ENCODE assay signal across 8 mouse cellular contexts in genomic region chr2:24762446-24762960, GRCm38 (mm10). TPM values are rescaled to one million over a fixed set of nuclear protein-coding genes. Genes with fewer than 3 reads are reported as not detected.
DNase-seq lines count a peak whose midpoint lies in the region; ATAC-seq lines count a peak whose summit lies in the region.

No protein-coding gene starts in this region.

- H3K4me3 ChIP-seq in kidney, embryonic 16.5 days (ENCODE audit: low read length): peak overlapping the region; percentile 58
- peak overlapping the region; percentile 91 for H3K4me3 ChIP-seq in forebrain, embryonic 16.5 days (replicated peaks; ENCODE audit: low read length)

- WGBS in kidney, embryonic 16.5 days: under 1% methylated on average over 52 of the region's 52 CpGs
- under 1% methylated on average over 52 of the region's 52 CpGs for WGBS in forebrain, embryonic 16.5 days

- peaks cover 13% of the 10 kb centered on the region for H3K4me1 ChIP-seq in kidney, embryonic 16.5 days (ENCODE audit: insufficient read depth, low read length)
- peaks cover 14% of the 10 kb centered on the region for H3K4me1 ChIP-seq in forebrain, embryonic 16.5 days (replicated peaks; ENCODE audit: control insufficient read depth, insufficient read depth, low read length)

- H3K4me2 ChIP-seq in kidney, embryonic 16.5 days (replicated peaks; ENCODE audit: low read depth, low read length): peak overlapping the region; percentile 91
- peak overlapping the region; percentile 97 for H3K4me2 ChIP-seq in forebrain, embryonic 16.5 days (ENCODE audit: low read length)

- no peak for DNase-seq in kidney, postnatal 25 days
- DNase-seq in cerebellum, adult 11-12 months: peak; percentile 78
- DNase-seq in left cerebral cortex, adult 11 months (ENCODE audit: low spot score): peak; percentile 41
- DNase-seq in neural tube, embryonic 10.5 days (ENCODE audit: extremely low spot score, low spot score): peak; percentile 55
- no peak for DNase-seq in thymus, postnatal 14 days

- no peak overlapping the region for H3K27ac ChIP-seq in kidney, embryonic 16.5 days (ENCODE audit: low read length)
- peak overlapping the region; percentile 71 for H3K27ac ChIP-seq in forebrain, embryonic 16.5 days (ENCODE audit: low read length)

- peak; percentile 74 for ATAC-seq in kidney, embryonic 16.5 days (ENCODE audit: low FRiP score, low TSS enrichment)
- peak; percentile 59 for ATAC-seq in forebrain, embryonic 16.5 days
- no peak for ATAC-seq in erythroblast, adult 5-6 weeks (replicated peaks; ENCODE audit: low FRiP score, poor library complexity, severe bottlenecking)

- peaks cover 29% of the 10 kb centered on the region for H3K27me3 ChIP-seq in kidney, embryonic 16.5 days (ENCODE audit: insufficient read depth, low read length)
- H3K27me3 ChIP-seq in forebrain, embryonic 16.5 days (replicated peaks; ENCODE audit: control insufficient read depth, insufficient read depth, low read length): no peaks in the 10 kb centered on the region; the same call in 1 of the 2 replicates

- H3K9ac ChIP-seq in kidney, embryonic 16.5 days (replicated peaks; ENCODE audit: low read length): no peak overlapping the region
- H3K9ac ChIP-seq in forebrain, embryonic 16.5 days (replicated peaks; ENCODE audit: low read depth, low read length): peak overlapping the region; percentile 81

- H3K9me3 ChIP-seq in kidney, embryonic 16.5 days (ENCODE audit: low read length): no peaks in the 10 kb centered on the region
- H3K9me3 ChIP-seq in forebrain, embryonic 16.5 days (ENCODE audit: control insufficient read depth, low read length): no peaks in the 10 kb centered on the region

- H3K36me3 ChIP-seq in kidney, embryonic 16.5 days (ENCODE audit: insufficient read depth, low read length): no peaks in the 10 kb centered on the region
- H3K36me3 ChIP-seq in forebrain, embryonic 16.5 days (ENCODE audit: control insufficient read depth, insufficient read depth): no peaks in the 10 kb centered on the region

RNA-seq across cellular contexts. Expression of gene Cacna1b, which starts 0.4 kb away (rescaled TPM):
- polyA plus RNA-seq in kidney, embryonic 16.5 days (2015; fragmentation: Nextera tagmentation; extraction: Ambion mirVana): 0.35 and 1.0 TPM in 2 replicates
- polyA plus RNA-seq in forebrain, embryonic 16.5 days (2015; fragmentation: Nextera tagmentation; extraction: Ambion mirVana): 8.7 and 10.1 TPM in 2 replicates
- total RNA-seq in erythroblast, adult 5-6 weeks (2015; ENCODE audit: low replicate concordance): not detected in 2 replicates
- not detected in 2 replicates for total RNA-seq in erythroblast, adult 5-6 weeks (2017; ENCODE audit: low replicate concordance)

Comparison
In these comparisons a context has a peak if more than half of its experiments do, and no peak if none do; other contexts are left out.
1. DNase-seq: peak in cerebellum, adult 11-12 months (single experiment), left cerebral cortex, adult 11 months (single experiment) and neural tube, embryonic 10.5 days (single experiment); none in kidney, postnatal 25 days (0 of 2) and thymus, postnatal 14 days (single experiment).